Mouse (Mus musculus) liver, embryonic 15.5 days (tissue): ENCODE data around the gene Dact3. TPM values are rescaled to one million over a fixed set of nuclear protein-coding genes. Genes with fewer than 3 reads are reported as not detected.

ENCODE experiments used
- ATAC-seq: fragments of 200-750 bp; cut with Nextera tagmentation; 2 replicates; pipeline ENCODE4 v1.8.0; 2017; ENCODE audit warnings: moderate number of reproducible peaks, mild to moderate bottlenecking, moderate library complexity; ENCODE audit not compliant: insufficient read depth
- H3K27ac ChIP-seq: fragments of 300-500 bp; sonication (generic); replicated peaks from 2 replicates; pipeline ENCODE4 v1.5.1; 2015; ENCODE audit warnings: mild to moderate bottlenecking, inconsistent platforms
- H3K27me3 ChIP-seq: fragments of 300-500 bp; sonication (generic); 2 replicates; pipeline ENCODE4 v1.6.1; 2015; ENCODE audit warnings: mild to moderate bottlenecking, inconsistent platforms
- H3K36me3 ChIP-seq: fragments of 300-500 bp; sonication (generic); replicated peaks from 2 replicates; pipeline ENCODE4 v1.6.1; 2015; ENCODE audit warnings: moderate library complexity, mild to moderate bottlenecking, inconsistent platforms
- H3K4me1 ChIP-seq: fragments of 300-500 bp; sonication (generic); replicated peaks from 2 replicates; pipeline ENCODE4 v1.6.1; 2015; ENCODE audit warnings: inconsistent platforms
- H3K4me2 ChIP-seq: fragments of 300-500 bp; sonication (generic); 2 replicates; pipeline ENCODE4 v1.6.1; 2015; ENCODE audit warnings: moderate library complexity, mild to moderate bottlenecking, inconsistent platforms
- H3K4me3 ChIP-seq: fragments of 300-500 bp; sonication (generic); replicated peaks from 2 replicates; pipeline ENCODE4 v1.5.1; 2015; ENCODE audit warnings: mild to moderate bottlenecking, inconsistent platforms
- H3K9ac ChIP-seq: fragments of 300-500 bp; sonication (generic); 2 replicates; pipeline ENCODE4 v1.6.1; 2015; ENCODE audit warnings: moderate library complexity, mild to moderate bottlenecking, inconsistent platforms
- H3K9me3 ChIP-seq: fragments of 300-500 bp; sonication (generic); replicated peaks from 2 replicates; pipeline ENCODE4 v1.6.1; 2016; ENCODE audit warnings: inconsistent platforms
- WGBS: fragments of 180-500 bp; shearing (Covaris S2); methylation state at CpG from one replicate; pipeline ENCODE4 v1.1.7; 2015; ENCODE audit warnings: mixed read lengths; ENCODE audit not compliant: insufficient replicate concordance; 5-methylcytosine and 5-hydroxymethylcytosine counted together
- polyA plus RNA-seq: library from polyadenylated mRNA; unstranded; fragments of >200 nt; fragmentation: Nextera tagmentation; extraction: Ambion mirVana; gene quantifications from 2 replicates; pipeline ENCODE4 v1.2.1, GENCODE M21; 2015

Dact3 gene
- 0.14 and 0.17 TPM in 2 replicates for polyA plus RNA-seq

- Histone ChIP-seq H3K4me3 (peak within 1 kb of the TSS; percentile 62), H3K36me3 (no peaks in the 10 kb centered on the region), H3K27me3 (peaks cover 30% of the 10 kb centered on the region), H3K4me1 (peaks cover 28% of the 10 kb centered on the region), H3K4me2 (peak within 1 kb of the TSS; percentile 93), H3K9ac (peak within 1 kb of the TSS; percentile 43), H3K27ac (peak within 1 kb of the TSS; percentile 54), H3K9me3 (no peaks in the 10 kb centered on the region)
- ATAC-seq = no peak
- WGBS = 0% methylated on average over 1 of the region's 1 CpGs
Measured at GRCm38 (mm10) chr7:16875310-16875325, at the start of gene Dact3. TSS of gene Dact3 (plus strand) at chr7:16875317.

DNA sequence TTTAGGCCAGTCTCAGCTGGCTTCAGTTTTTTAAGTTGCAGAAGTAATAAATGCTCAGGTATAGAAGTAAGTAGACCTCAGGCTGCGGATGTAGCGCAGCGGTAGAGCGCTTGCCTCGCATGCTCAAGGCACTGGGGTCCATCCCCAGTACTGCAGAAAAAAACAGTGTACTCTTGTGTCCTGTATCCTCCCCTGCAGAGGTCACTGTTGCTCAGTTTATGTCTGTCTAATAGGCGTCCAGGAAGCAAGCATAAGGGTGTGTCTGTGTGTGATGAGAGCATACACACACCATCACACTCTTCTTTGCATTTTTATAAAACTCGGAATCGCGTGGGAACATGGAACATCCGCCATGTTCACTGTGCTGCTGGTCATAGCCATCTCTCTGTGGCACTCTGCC is 49.3 kb upstream of the Dact3 start:
- no peak for ATAC-seq
- Histone ChIP-seq H3K4me3 (no peak overlapping the region), H3K27ac (0 out of 2 replicates have a peak overlapping the region, but pooled peaks have one; percentile 19), H3K36me3 (peaks cover 82% of the 10 kb centered on the region), H3K4me2 (no peak overlapping the region), H3K9me3 (no peaks in the 10 kb centered on the region), H3K9ac (no peak overlapping the region), H3K4me1 (peaks cover 37% of the 10 kb centered on the region), H3K27me3 (no peaks in the 10 kb centered on the region)
- 71% methylated on average over 10 of the region's 10 CpGs for WGBS

DNA sequence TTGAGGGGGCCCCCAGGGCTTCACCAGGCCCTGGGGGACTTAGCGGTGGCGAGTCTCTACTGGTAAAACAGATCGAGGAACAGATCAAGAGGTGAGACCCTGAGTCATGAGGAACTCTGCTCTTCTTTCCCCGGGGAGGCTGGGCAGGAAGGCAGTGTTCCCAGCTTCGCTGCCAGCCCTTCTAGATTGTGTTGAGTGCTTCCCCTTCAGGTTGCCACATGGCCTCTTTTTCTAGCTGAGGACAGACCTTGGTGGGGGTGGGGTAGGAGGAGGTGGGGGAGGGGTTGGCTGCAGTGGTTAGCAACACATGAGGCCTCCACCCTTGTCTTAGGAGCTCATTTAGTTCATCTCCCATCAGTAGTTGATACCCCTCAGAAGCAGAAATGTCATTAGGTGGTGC is 48.5 kb upstream of the Dact3 start:
- H3K9me3 ChIP-seq = no peaks in the 10 kb centered on the region
- no peak for ATAC-seq
- H3K4me2 ChIP-seq = no peak overlapping the region
- H3K36me3 ChIP-seq = peaks cover 90% of the 10 kb centered on the region
- no peaks in the 10 kb centered on the region for H3K27me3 ChIP-seq
- no peak overlapping the region for H3K9ac ChIP-seq
- WGBS = 38% methylated on average over 5 of the region's 5 CpGs
- H3K4me1 ChIP-seq = peaks cover 29% of the 10 kb centered on the region
- H3K4me3 ChIP-seq = no peak overlapping the region
- H3K27ac ChIP-seq = 0 out of 2 replicates have a peak overlapping the region, but pooled peaks have one; percentile 19

GRCm38 (mm10) chr7:16827274-16827673 is 47.8 kb upstream of the Dact3 start:
- no peak overlapping the region for H3K4me3 ChIP-seq
- no peak overlapping the region for H3K4me2 ChIP-seq
- no peaks in the 10 kb centered on the region for H3K27me3 ChIP-seq
- no peaks in the 10 kb centered on the region for H3K9me3 ChIP-seq
- WGBS = 55% methylated on average over 4 of the region's 4 CpGs
- H3K4me1 ChIP-seq = peaks cover 22% of the 10 kb centered on the region
- H3K27ac ChIP-seq = no peak overlapping the region
- no peak for ATAC-seq
- H3K36me3 ChIP-seq = peaks cover 97% of the 10 kb centered on the region
- H3K9ac ChIP-seq = no peak overlapping the region

- Histone ChIP-seq H3K9me3 (no peaks in the 10 kb centered on the region), H3K4me2 (no peak overlapping the region), H3K4me3 (no peak overlapping the region), H3K9ac (no peak overlapping the region), H3K27ac (no peak overlapping the region), H3K36me3 (peaks cover 98% of the 10 kb centered on the region), H3K27me3 (no peaks in the 10 kb centered on the region), H3K4me1 (peaks cover 17% of the 10 kb centered on the region)
- 75% methylated on average over 9 of the region's 9 CpGs for WGBS
- 0 out of 2 replicates have a peak, but pooled peaks have one; percentile 32 for ATAC-seq
Measured at GRCm38 (mm10) chr7:16830449-16830848, 44.7 kb upstream of the Dact3 start.

GRCm38 (mm10) chr7:16837916-16838803 is 37.0 kb upstream of the Dact3 start:
- peaks cover 75% of the 10 kb centered on the region for H3K36me3 ChIP-seq
- peaks cover 40% of the 10 kb centered on the region for H3K4me1 ChIP-seq
- H3K9ac ChIP-seq = no peak overlapping the region
- no peak overlapping the region for H3K27ac ChIP-seq
- ATAC-seq = no peak
- no peak overlapping the region for H3K4me2 ChIP-seq
- no peaks in the 10 kb centered on the region for H3K27me3 ChIP-seq
- H3K4me3 ChIP-seq = no peak overlapping the region
- no peaks in the 10 kb centered on the region for H3K9me3 ChIP-seq
- WGBS = 77% methylated on average over 18 of the region's 18 CpGs

DNA sequence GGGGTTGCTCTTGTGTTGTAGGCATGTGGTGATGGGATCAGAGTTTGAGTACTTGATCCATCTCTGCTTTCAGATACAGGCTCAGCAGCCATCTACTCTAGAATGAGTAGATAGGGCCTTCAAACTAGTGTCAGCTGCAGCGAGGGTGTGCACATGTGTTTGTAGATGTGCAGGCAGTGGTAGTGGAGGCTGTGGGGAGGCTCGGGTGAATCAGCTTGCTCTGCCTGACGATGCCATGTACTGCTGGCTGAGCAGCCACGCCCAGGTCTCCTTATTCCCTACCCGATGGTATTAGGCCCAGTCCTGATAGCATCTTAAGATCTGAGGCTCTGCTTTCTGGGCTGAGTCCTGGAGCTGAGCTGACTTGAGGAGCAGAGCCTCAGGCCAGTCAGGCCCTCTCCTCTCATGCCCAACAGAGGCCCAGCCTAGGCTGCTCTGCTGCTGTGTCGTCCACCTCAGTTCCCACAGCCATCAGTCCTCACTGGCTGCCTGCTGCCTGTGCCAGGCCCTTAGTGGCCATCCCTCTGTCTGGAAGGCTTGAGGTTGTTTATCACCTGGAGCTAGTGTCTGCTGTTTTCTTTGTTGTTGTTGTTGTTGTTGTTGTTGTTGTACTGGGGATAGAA is 36.2 kb upstream of the Dact3 start:
- H3K27me3 ChIP-seq = no peaks in the 10 kb centered on the region
- H3K36me3 ChIP-seq = peaks cover 68% of the 10 kb centered on the region
- H3K27ac ChIP-seq = no peak overlapping the region
- 40% methylated on average over 6 of the region's 6 CpGs for WGBS
- H3K4me1 ChIP-seq = peaks cover 47% of the 10 kb centered on the region
- no peak for ATAC-seq
- no peak overlapping the region for H3K9ac ChIP-seq
- H3K4me3 ChIP-seq = no peak overlapping the region
- H3K4me2 ChIP-seq = no peak overlapping the region
- no peaks in the 10 kb centered on the region for H3K9me3 ChIP-seq

GRCm38 (mm10) chr7:16839427-16840108 is 35.5 kb upstream of the Dact3 start:
- peaks cover 61% of the 10 kb centered on the region for H3K36me3 ChIP-seq
- 78% methylated on average over 12 of the region's 12 CpGs for WGBS
- no peak for ATAC-seq
- H3K4me3 ChIP-seq = no peak overlapping the region
- peaks cover 54% of the 10 kb centered on the region for H3K4me1 ChIP-seq
- H3K9ac ChIP-seq = no peak overlapping the region
- no peaks in the 10 kb centered on the region for H3K9me3 ChIP-seq
- no peaks in the 10 kb centered on the region for H3K27me3 ChIP-seq
- no peak overlapping the region for H3K27ac ChIP-seq
- H3K4me2 ChIP-seq = no peak overlapping the region

GRCm38 (mm10) chr7:16840109-16840491 is 35.0 kb upstream of the Dact3 start:
- H3K36me3 ChIP-seq = peaks cover 56% of the 10 kb centered on the region
- 84% methylated on average over 2 of the region's 2 CpGs for WGBS
- no peak overlapping the region for H3K27ac ChIP-seq

DNA sequence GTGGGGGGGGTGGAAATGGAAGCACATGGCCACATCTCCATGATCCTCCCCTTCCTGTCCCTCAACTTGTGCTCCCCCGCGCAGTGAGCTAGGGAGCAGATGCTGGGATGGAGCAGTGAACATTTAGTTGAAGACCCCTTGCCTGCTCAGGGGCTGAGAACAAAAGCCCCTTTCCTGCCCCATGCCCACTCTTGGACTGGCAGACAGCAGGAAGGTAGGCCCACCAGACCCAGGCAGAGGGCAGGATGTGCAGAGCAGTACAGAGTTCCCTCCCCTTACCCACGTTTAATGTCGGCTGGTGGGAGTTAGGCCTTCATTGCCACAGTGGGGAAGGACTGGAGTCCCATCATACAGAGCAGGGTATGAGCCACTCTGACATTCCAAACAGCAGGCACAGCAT is 34.0 kb upstream of the Dact3 start:
- Histone ChIP-seq H3K4me2 (no peak overlapping the region), H3K9ac (no peak overlapping the region), H3K9me3 (no peaks in the 10 kb centered on the region), H3K4me1 (peaks cover 67% of the 10 kb centered on the region), H3K27ac (peak overlapping the region; percentile 79; the same call in 1 of the 2 replicates), H3K36me3 (peaks cover 51% of the 10 kb centered on the region), H3K27me3 (no peaks in the 10 kb centered on the region), H3K4me3 (no peak overlapping the region)
- 52% methylated on average over 4 of the region's 4 CpGs for WGBS
- ATAC-seq = no peak

More at GRCm38 (mm10) chr7:16840109-16840491, 35.0 kb upstream of the Dact3 start:
- no peaks in the 10 kb centered on the region for H3K9me3 ChIP-seq
- peaks cover 59% of the 10 kb centered on the region for H3K4me1 ChIP-seq
- H3K27me3 ChIP-seq = no peaks in the 10 kb centered on the region
- H3K4me2 ChIP-seq = no peak overlapping the region
- ATAC-seq = no peak
- no peak overlapping the region for H3K4me3 ChIP-seq
- no peak overlapping the region for H3K9ac ChIP-seq
